Mouse (Mus musculus): ENCODE results near the gene Fam222b. TPM values are rescaled to one million over a fixed set of nuclear protein-coding genes. Genes with fewer than 3 reads are reported as not detected.
A peak's percentile ranks its signal among the peaks of the same experiment; 100 is the strongest.

Fam222b gene
- polyA plus RNA-seq, 1 experiment from 2014 or later = 22.4 TPM

DNA sequence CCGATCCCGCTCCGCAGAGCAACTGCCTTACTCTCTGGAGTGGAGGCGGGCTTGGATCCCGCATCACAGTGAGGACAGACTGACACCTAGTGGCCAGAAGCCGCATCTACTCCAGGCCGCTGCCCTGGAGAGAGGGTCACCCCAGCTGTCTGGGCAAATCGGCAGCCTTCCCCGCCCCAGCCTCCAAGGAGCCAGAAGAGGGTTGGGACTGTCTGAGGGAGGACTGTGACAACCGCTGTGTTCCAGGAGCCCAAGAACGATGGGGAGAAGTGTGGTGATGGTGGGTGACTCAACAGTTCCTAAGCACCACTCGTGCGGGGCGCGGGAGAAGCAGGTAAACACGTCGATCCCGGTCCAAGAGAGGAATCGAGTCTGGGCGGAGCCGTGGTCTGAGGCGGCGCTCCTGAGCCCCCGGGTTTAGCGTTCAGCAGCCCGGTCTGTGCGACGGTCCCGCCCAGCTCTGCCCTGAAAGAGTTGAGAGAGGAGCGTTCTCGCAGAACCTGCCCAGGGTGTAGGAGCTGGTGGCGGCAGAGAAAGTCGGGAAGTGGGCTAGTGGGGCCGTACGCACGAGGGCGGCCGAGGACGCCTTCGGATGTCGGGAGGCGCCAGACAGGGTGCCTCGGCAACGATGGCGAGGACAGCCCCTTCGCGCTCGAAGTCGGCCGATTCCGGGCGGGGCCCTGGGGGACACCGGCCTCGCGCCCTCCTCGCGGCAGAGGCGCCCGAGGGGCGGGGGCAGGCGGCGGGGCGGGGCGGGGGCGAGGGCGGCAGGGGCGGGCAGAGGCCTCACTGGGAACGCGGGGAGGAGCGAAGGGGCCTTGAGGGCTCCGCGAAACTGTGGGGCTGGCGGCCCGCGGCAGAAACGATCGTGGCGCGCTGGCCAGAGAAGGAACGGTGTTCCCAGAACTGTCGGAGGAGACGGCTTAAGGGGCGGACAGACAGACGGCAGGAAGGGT, 83.7 kb downstream of the Fam222b start:
- WGBS (ENCODE audit: insufficient replicate concordance) = under 1% methylated on average over 63 of the region's 84 CpGs
- H3K27ac ChIP-seq (ENCODE audit: low read depth, low read length) = peak overlapping the region; percentile 97
- H3K9me3 ChIP-seq (replicated peaks; ENCODE audit: control insufficient read depth, low read length) = no peaks in the 10 kb centered on the region
- ATAC-seq (replicated peaks; ENCODE audit: insufficient number of reproducible peaks, low FRiP score, low TSS enrichment) = peak; percentile 81
- H3K4me2 ChIP-seq = peak overlapping the region; percentile 91
- H3K36me3 ChIP-seq (ENCODE audit: control insufficient read depth, insufficient read depth, low read length) = peaks cover 22% of the 10 kb centered on the region
- peaks cover 34% of the 10 kb centered on the region for H3K4me1 ChIP-seq (ENCODE audit: control insufficient read depth, insufficient read depth, low read length)
- H3K4me3 ChIP-seq (ENCODE audit: low read depth, low read length) = peak overlapping the region; percentile 69
- H3K9ac ChIP-seq (ENCODE audit: low read depth, low read length) = peak overlapping the region; percentile 80
- no peaks in the 10 kb centered on the region for H3K27me3 ChIP-seq (ENCODE audit: control insufficient read depth, insufficient read depth, low read length)

DNA sequence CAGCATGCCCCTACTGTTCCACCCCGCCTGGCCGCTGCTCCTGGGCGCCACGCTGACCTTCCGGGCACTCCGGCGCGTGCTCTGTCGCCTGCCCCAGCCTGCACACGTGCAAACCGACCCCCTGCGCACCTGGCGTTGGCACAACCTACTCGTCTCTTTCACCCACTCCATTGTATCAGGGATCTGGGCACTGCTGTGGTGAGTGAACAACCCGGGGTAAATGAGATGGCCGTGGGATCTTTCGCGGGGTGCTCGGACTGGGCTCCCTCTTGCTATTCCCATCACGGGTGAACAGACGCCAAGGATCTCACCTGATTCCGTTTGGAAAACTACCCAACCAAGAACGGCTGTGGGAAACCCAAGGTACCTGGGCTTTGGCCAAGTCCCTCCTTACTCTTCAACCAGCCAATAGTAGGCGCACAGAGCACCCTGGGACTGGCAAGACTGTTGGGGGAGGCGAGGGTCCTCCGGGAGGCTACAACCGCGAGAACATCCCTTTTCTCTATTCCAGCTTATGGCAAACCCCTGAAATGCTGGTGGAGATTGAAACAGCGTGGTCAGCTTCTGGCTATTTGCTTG, 84.5 kb downstream of the Fam222b start:
- 1% methylated on average over 29 of the region's 29 CpGs for WGBS (ENCODE audit: insufficient replicate concordance)
- ATAC-seq (replicated peaks; ENCODE audit: insufficient number of reproducible peaks, low FRiP score, low TSS enrichment) = peak; percentile 3; the same call in 1 of the 2 replicates
- peaks cover 36% of the 10 kb centered on the region for H3K4me1 ChIP-seq (ENCODE audit: control insufficient read depth, insufficient read depth, low read length)

DNA sequence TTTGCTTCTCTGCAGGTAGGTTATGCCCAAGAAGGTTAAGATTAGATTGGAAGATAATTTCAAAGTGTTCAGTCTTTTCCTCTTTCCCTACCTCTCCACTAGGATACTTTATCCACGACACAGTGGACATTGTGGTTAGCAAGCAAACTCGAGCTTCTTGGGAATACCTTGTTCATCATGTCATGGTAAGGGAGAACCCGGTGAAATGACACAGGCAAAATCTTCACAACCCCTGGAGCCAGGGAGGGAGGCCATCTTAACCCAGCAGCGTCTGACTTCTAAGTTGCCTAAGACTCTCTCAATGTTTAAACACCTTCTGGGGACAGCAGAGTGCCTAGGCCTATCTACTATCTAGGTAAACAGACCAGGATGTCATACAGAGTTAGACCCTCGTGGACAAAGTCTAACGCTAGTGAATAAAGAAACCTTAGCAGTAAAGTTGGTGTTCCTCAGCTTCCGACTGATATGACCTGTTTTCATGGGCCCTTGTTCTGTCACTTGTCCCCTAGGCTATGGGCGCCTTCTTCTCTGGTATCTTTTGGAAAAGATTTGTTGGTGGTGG, 85.1 kb downstream of the Fam222b start:
- Histone ChIP-seq H3K4me3 (ENCODE audit: low read depth, low read length) (peak overlapping the region; percentile 69), H3K36me3 (ENCODE audit: control insufficient read depth, insufficient read depth, low read length) (peaks cover 22% of the 10 kb centered on the region), H3K27me3 (ENCODE audit: control insufficient read depth, insufficient read depth, low read length) (no peaks in the 10 kb centered on the region), H3K4me1 (ENCODE audit: control insufficient read depth, insufficient read depth, low read length) (peaks cover 38% of the 10 kb centered on the region), H3K27ac (ENCODE audit: low read depth, low read length) (peak overlapping the region; percentile 97), H3K9me3 (replicated peaks; ENCODE audit: control insufficient read depth, low read length) (no peaks in the 10 kb centered on the region), H3K4me2 (peak overlapping the region; percentile 91), H3K9ac (ENCODE audit: low read depth, low read length) (peak overlapping the region; percentile 80; the same call in 1 of the 2 replicates)
- 30% methylated on average over 8 of the region's 8 CpGs for WGBS (ENCODE audit: insufficient replicate concordance)
- ATAC-seq (replicated peaks; ENCODE audit: insufficient number of reproducible peaks, low FRiP score, low TSS enrichment) = no peak

More for the DNA sequence above, 84.5 kb downstream of the Fam222b start:
- peak overlapping the region; percentile 91 for H3K4me2 ChIP-seq
- peaks cover 22% of the 10 kb centered on the region for H3K36me3 ChIP-seq (ENCODE audit: control insufficient read depth, insufficient read depth, low read length)
- peak overlapping the region; percentile 97 for H3K27ac ChIP-seq (ENCODE audit: low read depth, low read length)
- peak overlapping the region; percentile 80 for H3K9ac ChIP-seq (ENCODE audit: low read depth, low read length)
- no peaks in the 10 kb centered on the region for H3K9me3 ChIP-seq (replicated peaks; ENCODE audit: control insufficient read depth, low read length)
- H3K27me3 ChIP-seq (ENCODE audit: control insufficient read depth, insufficient read depth, low read length) = no peaks in the 10 kb centered on the region
- H3K4me3 ChIP-seq (ENCODE audit: low read depth, low read length) = peak overlapping the region; percentile 69

DNA sequence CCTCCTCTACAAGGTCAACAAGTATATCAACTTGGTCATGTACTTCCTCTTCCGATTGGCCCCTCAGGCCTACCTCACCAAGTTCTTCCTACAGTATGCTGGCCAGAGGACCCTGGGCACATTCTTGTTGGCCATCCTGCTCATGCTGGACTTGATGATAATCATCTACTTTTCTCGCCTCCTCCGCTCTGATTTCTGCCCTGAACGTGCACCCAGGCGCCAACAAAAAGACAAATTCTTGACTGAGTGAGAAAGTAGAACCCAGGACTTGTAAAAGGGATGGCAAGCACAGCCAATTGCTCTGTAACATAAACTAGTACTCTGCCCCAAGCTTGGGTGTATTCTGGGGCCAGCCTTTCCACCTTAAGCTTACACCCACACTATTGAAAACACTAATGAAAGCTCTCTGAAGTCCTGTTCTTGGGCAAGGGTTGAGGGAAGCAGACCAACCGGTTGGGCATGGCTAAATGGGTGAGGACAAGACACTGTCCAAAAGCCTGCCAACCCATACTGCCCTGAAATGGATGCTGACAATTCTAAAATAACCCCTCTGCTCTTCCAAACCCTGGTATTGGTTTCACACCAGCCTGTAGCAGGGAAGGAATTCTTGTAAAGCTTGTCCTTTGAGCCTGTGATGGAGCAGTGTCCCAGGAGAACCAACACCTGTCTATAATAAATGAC, 85.8 kb downstream of the Fam222b start:
- Histone ChIP-seq H3K4me2 (peak overlapping the region; percentile 91), H3K9me3 (replicated peaks; ENCODE audit: control insufficient read depth, low read length) (no peaks in the 10 kb centered on the region), H3K36me3 (ENCODE audit: control insufficient read depth, insufficient read depth, low read length) (peaks cover 22% of the 10 kb centered on the region), H3K27me3 (ENCODE audit: control insufficient read depth, insufficient read depth, low read length) (no peaks in the 10 kb centered on the region), H3K4me1 (ENCODE audit: control insufficient read depth, insufficient read depth, low read length) (peaks cover 38% of the 10 kb centered on the region), H3K4me3 (ENCODE audit: low read depth, low read length) (peak overlapping the region; percentile 69; the same call in 1 of the 2 replicates), H3K9ac (ENCODE audit: low read depth, low read length) (no peak overlapping the region; the same call in 1 of the 2 replicates), H3K27ac (ENCODE audit: low read depth, low read length) (peak overlapping the region; percentile 5; the same call in 1 of the 2 replicates)
- WGBS (ENCODE audit: insufficient replicate concordance) = 64% methylated on average over 6 of the region's 6 CpGs
- no peak for ATAC-seq (replicated peaks; ENCODE audit: insufficient number of reproducible peaks, low FRiP score, low TSS enrichment)

DNA sequence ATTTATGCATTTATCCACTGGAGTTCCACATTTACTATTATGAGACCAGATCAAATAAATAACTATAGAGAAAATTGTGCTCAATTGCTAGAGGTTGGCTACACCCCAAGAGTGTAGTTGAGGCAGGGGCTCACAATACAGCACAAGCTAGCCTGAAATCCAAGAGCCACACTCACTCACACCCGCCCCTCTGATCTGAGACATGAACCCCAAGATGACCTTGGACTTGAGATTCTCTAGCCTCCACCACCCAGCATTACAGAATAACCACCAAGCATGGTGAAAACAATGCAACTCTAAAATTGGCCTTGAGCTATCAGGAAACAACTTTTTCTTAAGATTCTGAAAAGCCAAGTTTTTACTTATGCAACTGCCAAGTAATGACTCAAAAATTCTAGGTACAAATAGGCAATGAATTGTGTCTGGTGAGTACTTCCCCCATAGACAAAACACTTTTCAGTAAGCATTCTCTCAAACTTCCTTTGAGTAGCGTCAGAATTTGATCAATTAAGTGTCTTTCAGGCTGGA, 87.4 kb downstream of the Fam222b start:
- H3K27ac ChIP-seq (ENCODE audit: low read depth, low read length) = 0 out of 2 replicates have a peak overlapping the region, but pooled peaks have one; percentile 10

DNA sequence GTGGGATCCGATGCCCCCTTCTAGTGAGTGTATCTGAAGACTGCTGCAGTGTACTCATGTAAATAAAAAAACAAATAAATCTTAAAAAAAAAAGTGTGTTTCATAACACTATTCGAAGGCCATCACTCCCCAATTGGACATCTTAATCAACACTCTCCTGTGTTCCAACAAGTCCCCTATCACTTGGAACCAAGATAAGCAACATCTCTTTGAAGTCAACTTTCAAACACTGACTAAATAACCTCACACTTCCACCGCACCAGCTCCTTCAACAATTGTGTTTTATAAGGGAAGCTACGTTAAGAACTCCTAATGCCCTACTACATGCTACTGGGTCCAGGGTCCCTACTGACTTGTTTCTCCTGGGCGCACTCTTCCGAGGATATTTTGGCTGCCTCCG, 88.0 kb downstream of the Fam222b start:
- peak overlapping the region; percentile 79; the same call in 1 of the 2 replicates for H3K27ac ChIP-seq (ENCODE audit: low read depth, low read length)
- ATAC-seq (replicated peaks; ENCODE audit: insufficient number of reproducible peaks, low FRiP score, low TSS enrichment) = no peak
- H3K27me3 ChIP-seq (ENCODE audit: control insufficient read depth, insufficient read depth, low read length) = no peaks in the 10 kb centered on the region
- no peaks in the 10 kb centered on the region for H3K9me3 ChIP-seq (replicated peaks; ENCODE audit: control insufficient read depth, low read length)
- H3K9ac ChIP-seq (ENCODE audit: low read depth, low read length) = peak overlapping the region; percentile 85
- WGBS (ENCODE audit: insufficient replicate concordance) = 5% methylated on average over 7 of the region's 7 CpGs
- H3K36me3 ChIP-seq (ENCODE audit: control insufficient read depth, insufficient read depth, low read length) = peaks cover 22% of the 10 kb centered on the region
- H3K4me2 ChIP-seq = peak overlapping the region; percentile 81
- peaks cover 35% of the 10 kb centered on the region for H3K4me1 ChIP-seq (ENCODE audit: control insufficient read depth, insufficient read depth, low read length)
- H3K4me3 ChIP-seq (ENCODE audit: low read depth, low read length) = peak overlapping the region; percentile 78

More for the DNA sequence above, 87.4 kb downstream of the Fam222b start:
- Histone ChIP-seq H3K4me3 (ENCODE audit: low read depth, low read length) (peak overlapping the region; percentile 78), H3K36me3 (ENCODE audit: control insufficient read depth, insufficient read depth, low read length) (peaks cover 22% of the 10 kb centered on the region), H3K4me2 (peak overlapping the region; percentile 81), H3K9ac (ENCODE audit: low read depth, low read length) (peak overlapping the region; percentile 85), H3K4me1 (ENCODE audit: control insufficient read depth, insufficient read depth, low read length) (peaks cover 38% of the 10 kb centered on the region), H3K27me3 (ENCODE audit: control insufficient read depth, insufficient read depth, low read length) (no peaks in the 10 kb centered on the region), H3K9me3 (replicated peaks; ENCODE audit: control insufficient read depth, low read length) (no peaks in the 10 kb centered on the region)
- 44% methylated on average over 2 of the region's 2 CpGs for WGBS (ENCODE audit: insufficient replicate concordance)
- ATAC-seq (replicated peaks; ENCODE audit: insufficient number of reproducible peaks, low FRiP score, low TSS enrichment) = no peak

DNA sequence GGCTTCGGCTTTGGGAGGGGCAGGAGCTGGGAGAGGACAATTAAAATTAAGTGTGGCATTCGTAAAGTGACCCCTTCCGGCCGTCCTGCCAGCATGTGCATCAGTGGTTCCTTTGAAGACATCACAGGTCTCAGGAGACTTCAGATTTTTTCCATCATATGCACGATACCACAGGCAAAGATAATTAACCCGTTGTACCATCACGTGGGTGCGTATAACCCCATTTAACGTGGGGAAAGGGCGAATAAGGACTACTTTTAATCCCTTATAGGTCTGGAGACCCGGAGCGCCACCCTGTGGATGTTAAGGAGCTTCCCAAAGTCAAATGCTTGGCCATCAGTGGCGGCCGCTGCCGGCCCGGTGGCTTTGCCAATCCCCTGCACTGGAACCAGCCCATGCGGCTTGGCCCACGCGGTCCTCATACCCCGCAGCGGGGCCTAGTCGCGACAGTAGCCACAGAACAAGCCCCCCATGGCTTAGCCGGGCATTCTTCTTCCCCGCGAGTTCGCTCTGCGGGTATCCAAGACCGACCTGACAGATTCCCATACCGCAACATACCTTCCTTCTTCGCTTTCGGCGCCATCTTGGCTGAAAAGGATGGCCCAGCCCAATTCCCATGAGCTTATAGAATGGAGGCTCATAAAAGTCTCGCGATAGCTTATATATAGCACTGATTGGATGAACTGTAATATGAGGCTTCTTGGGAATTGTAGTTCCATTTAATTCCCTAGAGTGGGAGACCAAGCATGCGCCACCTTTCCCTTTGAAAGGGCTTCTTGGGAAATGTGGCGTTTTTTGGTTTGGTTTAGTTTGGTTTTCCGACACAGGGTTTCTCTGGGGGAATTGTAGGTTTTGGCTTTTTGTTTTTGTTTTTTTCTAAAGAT, 88.7 kb downstream of the Fam222b start, which contains the start of gene Rpl23a:
TSS of gene Rpl23a (minus strand) at position 624 of the 884 bp plus-strand sequence.
- H3K9ac ChIP-seq (ENCODE audit: low read depth, low read length) = peak within 1 kb of the TSS; percentile 85
- WGBS (ENCODE audit: insufficient replicate concordance) = under 1% methylated on average over 38 of the region's 38 CpGs
- ATAC-seq (replicated peaks; ENCODE audit: insufficient number of reproducible peaks, low FRiP score, low TSS enrichment) = peak; percentile 79
- peaks cover 33% of the 10 kb centered on the region for H3K4me1 ChIP-seq (ENCODE audit: control insufficient read depth, insufficient read depth, low read length)
- no peaks in the 10 kb centered on the region for H3K9me3 ChIP-seq (replicated peaks; ENCODE audit: control insufficient read depth, low read length)
- H3K4me3 ChIP-seq (ENCODE audit: low read depth, low read length) = peak within 1 kb of the TSS; percentile 78
- H3K27ac ChIP-seq (ENCODE audit: low read depth, low read length) = peak within 1 kb of the TSS; percentile 79
- H3K36me3 ChIP-seq (ENCODE audit: control insufficient read depth, insufficient read depth, low read length) = peaks cover 22% of the 10 kb centered on the region
- peak within 1 kb of the TSS; percentile 81 for H3K4me2 ChIP-seq
- H3K27me3 ChIP-seq (ENCODE audit: control insufficient read depth, insufficient read depth, low read length) = no peaks in the 10 kb centered on the region

Data from heart, embryonic 11.5 days (tissue).